ENCODE assay signal across 8 mouse cellular contexts in the genomic region with DNA sequence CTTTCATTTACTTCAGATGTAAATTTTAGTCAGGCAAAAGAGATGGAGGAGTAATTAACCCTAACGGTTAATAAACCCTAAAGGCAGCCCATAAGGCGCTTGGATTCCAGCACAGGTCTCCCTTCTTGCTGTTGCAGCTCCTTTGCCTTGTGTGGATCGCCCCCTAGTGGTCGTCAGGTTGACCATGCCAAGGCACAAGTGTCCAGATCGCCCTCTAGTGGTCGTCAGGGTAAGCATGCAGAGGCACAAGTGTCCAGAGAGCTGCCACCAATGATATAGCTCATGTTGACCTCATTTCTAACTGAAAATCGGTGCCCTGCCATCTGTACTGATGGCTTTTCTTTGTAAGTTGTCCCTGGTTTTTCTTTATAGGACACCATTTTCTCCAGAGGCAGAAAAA. TPM values are rescaled to one million over a fixed set of nuclear protein-coding genes. Genes with fewer than 3 reads are reported as not detected.
A peak's percentile ranks its signal among the peaks of the same experiment; 100 is the strongest.
DNase-seq lines count a peak whose midpoint lies in the region; ATAC-seq and TF ChIP-seq lines count a peak whose summit lies in the region.

No protein-coding gene starts in this region.

- no peaks in the 10 kb centered on the region for H3K4me1 ChIP-seq in forebrain, embryonic 14.5 days (ENCODE audit: control insufficient read depth, insufficient read depth, low read length)
- no peaks in the 10 kb centered on the region for H3K4me1 ChIP-seq in forebrain, embryonic 12.5 days
- H3K4me1 ChIP-seq in spleen, adult 2 months (ENCODE audit: control insufficient read depth, insufficient read depth, insufficient read length): no peaks in the 10 kb centered on the region

- TF ChIP-seq CTCF in spleen, adult 2 months (IDR thresholded peaks at IDR 0.05; ENCODE audit: extremely low read depth, insufficient read depth, insufficient read length, insufficient replicate concordance): peak; percentile 99

- 25% methylated on average over 7 of the region's 7 CpGs for WGBS in forebrain, embryonic 14.5 days
- 23% methylated on average over 7 of the region's 7 CpGs for WGBS in forebrain, embryonic 12.5 days
- 23% methylated on average over 7 of the region's 7 CpGs for WGBS in spleen, adult 2 months

- H3K36me3 ChIP-seq in forebrain, embryonic 14.5 days (ENCODE audit: control insufficient read depth, insufficient read depth, low read length): no peaks in the 10 kb centered on the region
- no peaks in the 10 kb centered on the region for H3K36me3 ChIP-seq in forebrain, embryonic 12.5 days (replicated peaks)
- no peaks in the 10 kb centered on the region for H3K36me3 ChIP-seq in spleen, adult 2 months (ENCODE audit: control insufficient read depth, insufficient read depth, low read length)

- no peaks in the 10 kb centered on the region for H3K27me3 ChIP-seq in forebrain, embryonic 14.5 days (replicated peaks; ENCODE audit: control insufficient read depth, insufficient read depth, low read length)
- H3K27me3 ChIP-seq in forebrain, embryonic 12.5 days: no peaks in the 10 kb centered on the region; the same call in 1 of the 2 replicates
- H3K27me3 ChIP-seq in spleen, adult 2 months (ENCODE audit: control insufficient read depth, insufficient read depth, low read length): no peaks in the 10 kb centered on the region

- H3K27ac ChIP-seq in forebrain, embryonic 14.5 days (ENCODE audit: low read depth, low read length): no peak overlapping the region
- no peak overlapping the region for H3K27ac ChIP-seq in forebrain, embryonic 12.5 days
- no peak overlapping the region for H3K27ac ChIP-seq in spleen, adult 2 months (ENCODE audit: insufficient read depth, low read length)

- H3K9me3 ChIP-seq in forebrain, embryonic 14.5 days (replicated peaks; ENCODE audit: control insufficient read depth, low read length): no peaks in the 10 kb centered on the region
- H3K9me3 ChIP-seq in forebrain, embryonic 12.5 days: peaks cover 3% of the 10 kb centered on the region; the same call in 1 of the 2 replicates

- DNase-seq in forebrain, embryonic 14.5 days (ENCODE audit: low spot score): peak; percentile 89
- DNase-seq in adipocyte (ENCODE audit: low spot score): peak; percentile 88
- DNase-seq in cerebellum, postnatal 4 days (ENCODE audit: low spot score in 2 of 2): peak; percentile 79 to 87
- DNase-seq in layer of hippocampus, postnatal 10 days (ENCODE audit: low spot score in 2 of 2): peak; percentile 89 to 90
- peak; percentile 58 to 63 for DNase-seq in spleen, adult 2 months (ENCODE audit: low read depth in 1 of 2, low spot score in 2 of 2)

- no peak overlapping the region for H3K9ac ChIP-seq in forebrain, embryonic 14.5 days (ENCODE audit: low read length)
- no peak overlapping the region for H3K9ac ChIP-seq in forebrain, embryonic 12.5 days

- no peak overlapping the region for H3K4me3 ChIP-seq in forebrain, embryonic 14.5 days (ENCODE audit: low read depth, low read length)
- no peak overlapping the region for H3K4me3 ChIP-seq in forebrain, embryonic 12.5 days (replicated peaks)
- no peak overlapping the region for H3K4me3 ChIP-seq in spleen, adult 2 months (ENCODE audit: extremely low read depth, insufficient read depth, insufficient read length)

- no peak for ATAC-seq in forebrain, embryonic 14.5 days
- ATAC-seq in forebrain, embryonic 12.5 days (ENCODE audit: low FRiP score): no peak
- peak; percentile 91 for ATAC-seq in granulocyte monocyte progenitor cell, adult 5-6 weeks (replicated peaks; ENCODE audit: poor library complexity, severe bottlenecking)
- ATAC-seq in megakaryocyte, adult 5-6 weeks (ENCODE audit: poor library complexity, severe bottlenecking): peak; percentile 87

- no peak overlapping the region for H3K4me2 ChIP-seq in forebrain, embryonic 14.5 days (ENCODE audit: low read length)
- no peak overlapping the region for H3K4me2 ChIP-seq in forebrain, embryonic 12.5 days

- no peak for TF ChIP-seq POLR2A in spleen, adult 2 months (IDR thresholded peaks at IDR 0.05; ENCODE audit: low read depth, low read length)

RNA-seq across cellular contexts. Expression of gene Msx2, which starts 46.4 kb away (rescaled TPM):
- polyA plus RNA-seq in forebrain, embryonic 14.5 days (2014; fragmentation: Nextera tagmentation; extraction: Ambion mirVana): 0.44 and 0.70 TPM in 2 replicates
- polyA plus RNA-seq in forebrain, embryonic 12.5 days (2016; fragmentation: Nextera tagmentation; extraction: Ambion mirVana): 9.8 and 19.6 TPM in 2 replicates
- not detected in 2 replicates for total RNA-seq in granulocyte monocyte progenitor cell, adult 5-6 weeks (2014; fragmentation: Nextera tagmentation)
- total RNA-seq in granulocyte monocyte progenitor cell, adult 5-6 weeks (2017): not detected in 2 replicates
- 1 to 10 TPM; 1.1 to 1.2 TPM for total RNA-seq in layer of hippocampus, postnatal 10 days (2021)
- total RNA-seq in megakaryocyte, adult 5-6 weeks (2015): not detected in 2 replicates
- 0.18 TPM in 1 of 2 replicates, not detected in the other for total RNA-seq in megakaryocyte, adult 5-6 weeks (2017)
- polyA plus RNA-seq in spleen, adult 2 months (2012; rRNA removed): not detected in 2 replicates

RNA-seq across cellular contexts. Expression of gene Sptlc1, which starts 49.3 kb away (rescaled TPM):
- 31.3 and 34.4 TPM in 2 replicates for polyA plus RNA-seq in forebrain, embryonic 14.5 days (2014; fragmentation: Nextera tagmentation; extraction: Ambion mirVana)
- polyA plus RNA-seq in forebrain, embryonic 12.5 days (2016; fragmentation: Nextera tagmentation; extraction: Ambion mirVana): 28.7 and 32.7 TPM in 2 replicates
- total RNA-seq in granulocyte monocyte progenitor cell, adult 5-6 weeks (2014; fragmentation: Nextera tagmentation): 18.2 and 21.9 TPM in 2 replicates
- total RNA-seq in granulocyte monocyte progenitor cell, adult 5-6 weeks (2017): 38.6 and 41.3 TPM in 2 replicates
- 10 to 100 TPM; 27.3 to 30.6 TPM for total RNA-seq in layer of hippocampus, postnatal 10 days (2021)
- total RNA-seq in megakaryocyte, adult 5-6 weeks (2015): 19.0 and 21.4 TPM in 2 replicates
- total RNA-seq in megakaryocyte, adult 5-6 weeks (2017): 37.2 and 38.8 TPM in 2 replicates
- polyA plus RNA-seq in spleen, adult 2 months (2012; rRNA removed): 11.1 and 11.5 TPM in 2 replicates

Comparison
In these comparisons a context has a peak if more than half of its experiments do, and no peak if none do; other contexts are left out.
1. ATAC-seq: peak in granulocyte monocyte progenitor cell, adult 5-6 weeks (single experiment) and megakaryocyte, adult 5-6 weeks (single experiment); none in forebrain, embryonic 14.5 days (single experiment) and forebrain, embryonic 12.5 days (single experiment).
2. Peak in every context shown above with its lines, with median percentiles within 50 percentile points of each other: DNase-seq.